Mouse (Mus musculus) frontal cortex, postnatal 14 days (tissue): ENCODE data around the gene Ubtd2.

Experiments
- DNase-seq, 2 experiments: peaks; one replicate each; pipeline ENCODE4 v3.0.0; 2022; ENCODE audit warnings: low spot score in 2 of 2

The Ubtd2 gene

DNA sequence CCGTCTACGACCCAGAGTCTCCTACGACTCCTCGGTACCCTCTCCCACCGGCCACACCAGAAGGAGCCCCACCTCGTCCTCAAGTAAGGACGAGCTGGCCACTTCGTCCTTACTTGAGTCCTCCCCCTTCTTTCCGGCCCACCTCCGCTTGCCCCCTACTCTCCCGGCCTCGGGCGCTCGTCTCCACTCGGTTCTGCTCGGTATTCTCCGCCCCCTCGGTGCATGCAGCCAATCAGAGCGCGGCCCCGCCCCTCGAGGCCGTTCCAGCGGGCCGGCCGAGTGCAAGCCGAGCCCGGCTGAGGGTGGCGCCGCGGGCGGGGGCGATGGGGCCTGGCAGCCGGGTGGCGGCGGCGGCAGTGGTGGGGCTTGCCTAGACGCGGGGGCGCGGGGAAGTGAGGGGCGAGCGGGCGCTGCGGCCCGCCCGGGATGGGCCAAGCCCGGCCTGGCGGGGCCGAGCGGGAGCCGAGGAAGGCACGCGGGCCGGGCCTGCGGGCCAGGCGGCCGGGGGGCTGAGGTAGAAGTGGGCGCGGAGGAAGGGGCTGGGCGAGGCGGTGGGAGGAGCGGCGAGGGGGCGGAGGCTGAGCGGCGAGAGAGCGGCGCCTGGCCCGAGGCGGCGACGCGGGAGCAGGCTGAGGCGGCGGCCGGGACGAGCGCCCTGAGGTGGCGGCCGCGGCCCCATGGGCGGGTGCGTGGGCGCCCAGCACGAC lies at the start of gene Ubtd2:
TSS of gene Ubtd2 (plus strand) at position 571 of the 707 bp plus-strand sequence.
- DNase-seq: peak; percentile 90 to 95

DNA sequence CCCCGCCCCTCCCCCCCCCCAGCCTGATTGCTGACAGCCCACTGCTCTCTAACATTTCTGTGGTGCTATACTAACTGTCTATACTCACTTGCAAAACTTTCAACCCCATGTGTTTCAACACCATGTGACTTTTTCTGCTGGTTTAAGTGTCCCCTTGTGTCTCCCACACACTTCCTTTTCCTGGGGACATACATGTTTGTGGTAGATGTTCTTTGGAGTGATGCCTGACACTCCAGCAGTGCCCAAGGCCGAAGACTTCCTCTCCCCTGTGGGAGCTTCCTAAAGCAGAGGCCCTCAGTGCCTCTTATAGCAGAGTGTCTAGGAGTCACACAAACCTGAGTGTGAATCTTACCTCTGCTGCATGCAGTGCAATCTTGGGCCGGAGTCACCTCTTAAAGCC lies 47.3 kb upstream of the Ubtd2 start:
- DNase-seq: no peak

DNA sequence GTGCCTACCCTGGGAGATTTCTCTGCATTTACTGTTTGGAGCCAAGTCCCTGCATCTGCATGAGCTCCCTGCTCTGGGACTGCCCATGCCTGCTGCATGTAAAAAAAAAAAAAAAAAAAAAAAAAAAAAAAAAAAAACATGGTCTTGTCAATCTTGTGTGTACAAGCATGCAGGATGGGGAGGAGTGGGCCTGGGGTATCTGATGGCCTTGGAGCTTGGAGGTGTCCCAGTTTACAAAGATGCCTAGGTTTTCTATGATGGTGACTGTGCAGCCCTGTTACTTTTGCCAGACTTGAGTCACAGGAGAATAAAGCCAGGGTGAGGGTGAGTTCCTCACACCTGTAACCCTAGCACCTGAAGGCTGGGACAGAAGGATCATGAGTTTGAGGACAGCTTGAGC lies 46.1 kb upstream of the Ubtd2 start:
- no peak for DNase-seq

DNA sequence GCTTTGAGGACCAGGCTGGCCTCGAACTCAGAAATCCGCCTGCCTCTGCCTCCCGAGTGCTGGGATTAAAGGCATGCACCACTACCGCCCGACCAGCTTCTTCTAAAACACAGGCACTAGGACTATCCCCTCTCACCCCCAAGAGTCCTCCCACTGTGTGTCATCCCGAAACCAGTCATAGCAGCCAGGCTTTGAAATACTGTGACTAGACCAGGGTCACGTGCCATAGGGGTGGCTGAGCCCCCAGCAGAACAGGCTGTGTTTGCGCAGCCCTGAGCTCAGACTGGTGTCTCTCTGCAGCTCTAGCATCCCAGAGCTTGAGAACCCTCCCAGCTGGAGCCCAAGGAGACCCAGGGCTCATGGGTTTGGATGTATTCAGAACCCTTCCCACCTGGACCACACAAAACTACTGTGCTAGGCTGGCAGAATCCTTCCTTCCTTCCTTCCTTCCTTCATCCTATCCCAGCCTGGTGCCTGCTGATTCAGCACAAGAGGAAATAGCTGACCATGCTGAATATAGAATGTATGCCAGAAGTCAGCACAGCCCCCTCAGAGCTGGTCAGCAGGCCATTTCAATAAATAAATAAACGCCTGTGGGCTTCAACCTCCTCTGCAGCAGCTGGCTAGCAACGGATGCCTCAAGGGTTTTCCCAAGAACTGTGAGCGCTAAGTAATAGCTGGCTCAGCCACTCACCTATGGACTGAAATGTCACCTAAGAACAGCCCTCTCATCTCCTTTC lies 45.2 kb upstream of the Ubtd2 start:
- no peak for DNase-seq

DNA sequence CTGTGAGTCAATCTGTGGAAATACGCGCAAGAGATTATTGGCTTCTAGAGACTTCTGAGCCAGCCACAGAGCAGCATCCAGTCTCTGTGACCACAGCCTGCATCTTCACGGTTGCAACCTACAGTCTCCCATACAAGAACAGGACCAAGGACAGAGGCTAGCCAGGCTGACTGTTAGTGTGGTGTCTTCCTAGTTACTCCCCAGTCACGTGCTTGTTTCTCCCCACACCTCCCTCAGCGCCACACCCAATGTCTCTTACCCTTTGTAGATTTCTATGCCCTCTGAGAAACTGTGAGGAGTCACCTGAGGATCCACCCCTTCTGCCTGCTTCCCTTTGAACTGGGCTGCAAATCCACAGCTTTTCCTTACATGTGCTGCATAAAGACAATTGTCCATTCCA lies 35.2 kb upstream of the Ubtd2 start:
- no peak for DNase-seq

DNA sequence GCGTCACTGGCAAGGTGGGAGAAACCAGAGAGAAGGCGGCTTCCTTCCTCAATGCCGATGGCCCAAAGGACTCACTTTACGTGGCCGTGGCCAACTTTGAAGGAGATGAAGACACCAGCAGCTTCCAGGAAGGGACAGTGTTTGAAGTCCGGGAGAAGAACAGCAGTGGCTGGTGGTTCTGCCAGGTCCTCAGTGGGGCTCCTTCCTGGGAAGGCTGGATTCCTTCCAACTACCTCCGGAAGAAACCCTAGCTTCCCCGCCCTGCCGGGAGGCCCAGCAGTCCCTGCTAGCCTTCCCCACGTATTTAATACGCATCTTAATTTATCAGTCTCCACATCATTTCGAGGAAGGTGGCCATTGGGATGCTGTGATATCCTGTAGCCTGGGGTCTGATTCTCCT lies 31.9 kb upstream of the Ubtd2 start:
- no peak for DNase-seq

GRCm38 (mm10) chr11:32424600-32424999 lies 30.6 kb upstream of the Ubtd2 start:
- DNase-seq: no peak

- DNase-seq: no peak
Measured at GRCm38 (mm10) chr11:32425043-32425658, 30.0 kb upstream of the Ubtd2 start.

- no peak for DNase-seq
Measured at GRCm38 (mm10) chr11:32427537-32427936, 27.6 kb upstream of the Ubtd2 start.

- DNase-seq: no peak
Measured at GRCm38 (mm10) chr11:32435410-32436060, 19.6 kb upstream of the Ubtd2 start.

- no peak for DNase-seq
Measured at GRCm38 (mm10) chr11:32442576-32442975, 12.6 kb upstream of the Ubtd2 start.

GRCm38 (mm10) chr11:32444266-32444665 lies 10.9 kb upstream of the Ubtd2 start:
- DNase-seq: no peak

DNA sequence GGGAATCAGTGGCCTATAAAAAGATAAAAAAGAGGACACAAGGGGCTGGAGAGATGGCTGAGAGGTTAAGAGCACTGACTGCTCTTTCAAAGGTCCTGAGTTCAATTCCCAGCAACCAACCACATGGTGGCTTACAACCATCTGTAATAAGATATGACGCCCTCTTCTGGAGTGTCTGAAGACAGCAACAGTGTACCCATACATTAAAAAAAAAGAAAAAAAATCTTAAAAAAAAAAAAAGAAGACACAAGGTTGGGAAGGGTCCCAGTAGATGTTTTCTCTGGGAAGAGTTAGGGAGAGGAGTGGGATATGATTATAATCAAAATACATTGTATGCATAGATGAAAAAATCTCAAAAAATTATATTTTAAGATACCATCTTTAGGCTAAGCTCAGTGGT lies 10.0 kb upstream of the Ubtd2 start:
- no peak for DNase-seq

- DNase-seq: no peak
Measured at GRCm38 (mm10) chr11:32445637-32446226, 9.4 kb upstream of the Ubtd2 start.

- DNase-seq: no peak
Measured at GRCm38 (mm10) chr11:32450216-32450615, 5.0 kb upstream of the Ubtd2 start.

- no peak for DNase-seq
Measured at GRCm38 (mm10) chr11:32451306-32451705, 3.9 kb upstream of the Ubtd2 start.

DNA sequence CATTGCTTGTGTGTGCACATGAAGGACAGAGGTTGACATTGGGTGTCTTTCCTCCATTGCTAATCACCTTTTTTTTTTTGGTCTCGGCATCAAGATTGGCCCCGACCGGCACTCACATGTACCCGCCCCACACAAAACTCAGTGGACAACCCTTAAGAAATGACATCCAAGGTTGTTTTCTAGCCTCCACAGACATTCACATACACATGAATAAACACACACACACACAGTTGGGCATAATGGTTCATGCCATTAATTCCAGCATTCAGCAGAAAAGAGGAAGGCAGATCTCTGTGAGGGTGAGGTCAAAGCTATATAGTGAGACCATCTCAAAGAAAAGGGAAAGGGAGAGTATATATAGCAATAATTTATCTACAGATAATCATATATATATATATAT lies 2.4 kb upstream of the Ubtd2 start:
- no peak for DNase-seq

- peak in 1 of 2 experiments; percentile 18 for DNase-seq
Measured at GRCm38 (mm10) chr11:32453353-32453915, 1.7 kb upstream of the Ubtd2 start.

GRCm38 (mm10) chr11:32454231-32454799 lies 855 bp upstream of the Ubtd2 start:
- peak in 1 of 2 experiments; percentile 24 for DNase-seq

DNA sequence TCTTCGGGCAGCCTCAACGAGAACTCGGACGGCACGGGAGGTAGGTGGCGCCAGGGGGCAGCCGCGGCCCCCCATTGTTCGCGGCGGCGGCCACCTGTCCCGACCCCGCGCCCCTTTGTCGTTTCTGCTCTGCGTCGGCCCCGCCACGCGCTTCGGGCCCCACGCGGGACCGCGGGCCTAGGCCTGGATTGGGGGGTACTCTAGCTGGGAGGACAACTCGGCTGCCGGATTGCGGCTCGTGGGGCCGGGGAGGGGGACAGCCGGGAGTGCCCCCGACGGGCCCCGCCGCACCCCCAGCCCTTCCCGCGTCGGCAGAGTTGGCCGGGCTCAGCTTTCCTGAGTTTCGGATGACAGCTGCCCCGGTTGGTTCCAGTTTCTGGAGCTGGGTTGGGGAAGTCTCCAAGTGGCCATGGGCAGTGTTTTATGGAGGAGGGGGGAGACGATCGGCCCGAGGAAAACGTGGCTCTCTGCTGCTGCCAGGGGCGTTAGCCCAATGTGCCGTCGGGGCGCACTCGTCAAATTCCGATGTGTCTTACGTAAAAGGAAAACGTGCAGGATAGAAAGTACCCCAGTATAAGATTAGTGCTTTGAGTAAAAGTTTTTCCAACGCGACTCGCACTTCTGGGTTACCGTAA lies 454 bp downstream of the Ubtd2 start:
- DNase-seq: peak in 1 of 2 experiments; percentile 18

GRCm38 (mm10) chr11:32456356-32456755 lies 1.2 kb downstream of the Ubtd2 start:
- no peak for DNase-seq
